Mouse (Mus musculus) T-helper 1 cell (primary cell): ENCODE measurements around the gene Gm10135.
"Not testable (repeated sequence)": the region's sequence is repeated elsewhere in the genome, so short reads cannot be mapped to it uniquely, and the experiment has no call there.

Experiments used
- in situ Hi-C: fragments of 300-600 bp; cut with MboI, MseI; formaldehyde crosslinking; loops from one replicate; pipeline ENCODE4 v1.15.1; 2025; ENCODE audit warnings: high pct_unique_total_duplicates

The Gm10135 gene

GRCm38 (mm10) chr5:72974602-72975001 is at the start of gene Gm10135:
Gene Gm10135, minus strand, starts transcription at chr5:72974702.
- in situ Hi-C loops, result no loop called here

- in situ Hi-C loops, result loop anchor here (5.0 kb wide), 1 partner anchor 452 kb away; no protein-coding TSS in a partner anchor
Measured at GRCm38 (mm10) chr5:73023801-73024200, 49.3 kb upstream of the Gm10135 start.

DNA sequence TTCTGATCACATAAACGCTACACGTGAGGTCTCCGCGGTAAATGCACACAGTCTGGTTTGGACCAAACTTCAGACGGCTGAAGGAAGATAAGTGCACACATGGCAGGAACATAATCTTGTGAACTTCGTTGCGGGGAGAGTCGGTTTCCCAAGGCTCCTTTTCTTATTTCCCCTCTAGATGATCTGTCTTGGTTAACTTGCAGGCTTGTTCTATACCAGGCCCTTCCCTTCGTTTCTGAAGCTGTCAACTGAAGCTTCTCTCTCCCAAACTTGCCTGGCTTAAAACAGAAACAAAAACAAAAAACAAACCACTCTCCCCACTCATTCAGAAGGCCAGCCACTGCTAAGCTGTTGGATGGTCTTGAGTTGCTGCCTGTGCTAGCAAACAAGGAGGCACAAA is 40.2 kb upstream of the Gm10135 start:
- in situ Hi-C loops, result no loop called here

GRCm38 (mm10) chr5:73013611-73014287 is 39.2 kb upstream of the Gm10135 start:
- in situ Hi-C loops, result not testable (repeated sequence)

DNA sequence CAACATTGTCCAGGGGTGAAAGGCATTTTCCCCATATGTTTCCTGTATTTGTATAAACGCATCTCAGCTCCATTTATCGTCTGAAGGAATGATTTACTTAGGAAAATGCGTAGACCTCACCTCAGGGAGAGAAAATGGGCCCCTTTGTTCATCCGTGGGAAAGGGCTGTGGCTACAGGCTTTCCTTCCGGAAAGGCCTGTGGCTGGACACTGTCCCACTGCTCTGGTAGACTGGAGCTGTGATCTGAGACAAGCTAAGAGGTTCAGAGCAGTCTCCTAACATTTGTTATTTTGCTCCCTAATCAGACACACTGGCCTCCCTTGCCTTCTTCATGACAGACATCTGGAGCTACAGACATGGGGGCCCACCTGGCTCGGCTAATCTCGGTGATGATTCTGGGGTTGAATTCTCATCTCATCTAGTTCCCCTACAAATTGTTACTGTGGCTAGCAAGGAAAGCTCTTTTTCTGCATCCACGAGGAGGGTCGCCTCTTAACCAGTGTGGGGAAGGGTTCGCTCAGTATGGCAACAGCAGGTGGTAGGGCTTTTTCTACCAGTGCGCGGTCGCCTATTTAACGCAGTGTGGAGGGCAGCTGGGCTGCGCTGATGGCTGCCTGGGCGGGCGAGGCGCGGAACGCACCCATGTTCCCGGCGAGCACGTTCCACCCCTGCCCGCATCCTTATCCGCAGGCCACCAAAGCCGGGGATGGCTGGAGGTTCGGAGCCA is 38.5 kb upstream of the Gm10135 start:
- in situ Hi-C loops, result not testable (repeated sequence)

- in situ Hi-C loops, result not testable (repeated sequence)
Measured at GRCm38 (mm10) chr5:73011806-73012205, 37.3 kb upstream of the Gm10135 start.

- in situ Hi-C loops, result not testable (repeated sequence)
Measured at GRCm38 (mm10) chr5:73008230-73008629, 33.7 kb upstream of the Gm10135 start.

GRCm38 (mm10) chr5:73007582-73007959 is 33.1 kb upstream of the Gm10135 start:
- in situ Hi-C loops, result no loop called here

DNA sequence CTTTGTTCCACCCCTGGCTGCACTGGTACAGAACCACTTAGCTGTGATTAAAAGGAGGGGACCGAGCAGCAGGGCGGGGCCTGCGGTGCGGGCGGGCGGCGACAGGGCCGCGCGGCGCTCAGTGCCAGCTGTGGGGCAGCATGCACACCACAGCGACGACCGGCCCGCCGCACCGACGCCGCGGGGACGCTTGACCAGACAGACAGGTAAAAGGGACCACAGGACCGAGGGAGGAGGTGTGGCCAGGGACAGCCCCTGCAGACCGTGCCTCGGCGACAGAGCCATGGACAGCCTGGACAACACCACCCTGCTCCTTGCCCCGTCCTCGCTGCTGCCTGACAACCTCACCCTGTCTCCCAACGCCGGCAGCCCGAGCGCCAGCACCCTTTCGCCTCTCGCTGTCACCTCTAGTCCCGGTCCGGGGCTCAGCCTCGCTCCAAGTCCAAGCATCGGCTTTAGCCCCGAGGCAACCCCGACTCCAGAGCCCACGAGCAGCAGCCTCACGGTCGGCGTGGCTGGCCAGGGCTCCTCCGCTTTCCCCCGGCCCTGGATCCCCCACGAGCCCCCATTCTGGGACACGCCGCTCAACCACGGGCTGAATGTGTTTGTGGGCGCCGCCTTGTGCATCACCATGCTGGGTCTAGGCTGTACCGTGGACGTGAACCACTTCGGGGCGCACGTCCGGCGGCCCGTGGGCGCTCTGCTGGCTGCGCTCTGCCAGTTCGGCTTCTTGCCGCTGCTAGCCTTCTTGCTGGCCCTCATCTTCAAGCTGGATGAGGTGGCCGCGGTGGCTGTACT is 32.5 kb upstream of the Gm10135 start, which contains the start of gene Slc10a4:
Gene Slc10a4 (plus strand): TSS at position 100 of the 798 bp plus-strand sequence.
- in situ Hi-C loops, result no loop called here

GRCm38 (mm10) chr5:73004046-73004445 is 29.5 kb upstream of the Gm10135 start:
- in situ Hi-C loops, result loop anchor here (5.0 kb wide), 1 partner anchor 412 kb away; no protein-coding TSS in a partner anchor

- in situ Hi-C loops, result not testable (repeated sequence)
Measured at GRCm38 (mm10) chr5:72998546-72998945, 24.0 kb upstream of the Gm10135 start.

- in situ Hi-C loops, result no loop called here
Measured at GRCm38 (mm10) chr5:72995379-72995778, 20.9 kb upstream of the Gm10135 start.

DNA sequence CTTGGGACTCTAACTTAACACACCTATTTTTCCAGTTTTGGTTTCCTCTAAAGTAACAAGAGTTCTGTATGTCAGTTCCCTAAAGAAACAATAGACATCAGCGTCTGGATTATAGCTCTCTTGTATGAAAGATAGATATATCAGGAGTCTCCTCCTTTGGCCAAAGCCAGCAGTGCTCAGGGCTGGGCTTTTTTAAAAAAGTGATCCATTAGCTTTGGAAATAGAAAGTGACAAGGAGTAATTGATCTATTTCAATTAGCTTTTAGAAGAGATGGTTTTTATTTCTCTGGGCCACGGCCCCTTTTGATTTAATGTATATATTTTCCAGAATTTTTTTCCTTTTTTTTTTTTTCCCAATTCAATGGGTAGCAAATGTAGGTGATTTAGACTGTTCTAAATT is 20.4 kb upstream of the Gm10135 start:
- in situ Hi-C loops, result no loop called here

DNA sequence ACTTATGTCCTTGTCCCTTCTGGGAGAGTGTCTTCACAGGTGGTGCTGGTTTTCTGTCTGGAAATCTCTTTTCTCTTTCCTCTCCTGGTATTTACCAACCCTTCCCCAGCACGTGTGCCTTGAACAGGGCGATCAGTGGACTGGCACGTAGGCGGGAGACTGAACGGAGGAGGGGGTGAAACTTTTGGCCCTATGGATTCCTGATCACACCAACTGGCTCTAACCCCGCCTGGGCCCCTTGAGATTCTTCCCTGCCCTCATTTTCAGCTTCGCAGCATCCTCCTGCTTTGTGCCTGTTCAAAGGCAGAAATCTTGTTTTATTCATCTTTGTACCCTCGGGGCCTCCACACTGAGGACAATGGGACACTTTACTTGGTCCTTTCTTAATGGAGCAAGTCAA is 19.9 kb upstream of the Gm10135 start:
- in situ Hi-C loops, result no loop called here

- in situ Hi-C loops, result no loop called here
Measured at GRCm38 (mm10) chr5:72992474-72992873, 18.0 kb upstream of the Gm10135 start.

DNA sequence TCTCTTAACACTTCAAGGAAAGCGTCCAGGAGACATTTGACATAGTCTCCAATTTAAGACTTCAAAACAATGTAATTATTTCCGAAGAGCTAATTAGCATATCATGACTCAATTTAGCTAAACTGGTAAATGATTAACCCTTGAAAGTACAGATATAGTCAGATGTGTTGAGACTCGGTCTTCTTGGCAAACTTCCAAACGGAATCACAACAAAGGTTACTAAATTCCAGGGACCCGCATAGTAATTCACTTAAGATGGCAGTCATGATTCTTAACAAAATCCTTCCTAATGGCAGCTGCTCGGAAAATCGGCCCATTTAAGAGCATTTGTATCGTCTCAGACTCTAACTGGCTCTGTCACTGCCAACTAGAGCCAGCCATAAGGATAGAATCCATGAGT is 15.3 kb upstream of the Gm10135 start:
- in situ Hi-C loops, result loop anchor here (10.0 kb wide), 1 partner anchor 395 kb away; no protein-coding TSS in a partner anchor

DNA sequence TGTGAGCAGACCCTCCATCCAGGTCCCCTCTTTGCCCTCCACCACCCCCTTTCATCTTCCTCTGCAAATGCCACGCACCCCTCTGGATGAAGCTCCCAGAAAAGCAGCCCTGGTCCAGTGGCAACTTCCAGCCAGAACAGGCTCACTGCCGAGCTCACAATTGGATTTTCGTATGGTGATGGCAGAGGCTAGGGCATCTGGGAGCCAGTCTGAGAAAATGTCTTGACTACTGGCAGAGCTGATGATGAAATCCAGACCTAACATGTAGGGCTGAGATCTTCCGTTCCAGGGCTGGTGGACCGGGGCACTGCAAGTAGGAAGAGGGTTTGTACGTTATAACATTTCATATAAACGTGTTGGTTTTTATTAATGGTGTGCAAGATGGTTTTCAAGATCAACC is 13.3 kb upstream of the Gm10135 start:
- in situ Hi-C loops, result loop anchor here (10.0 kb wide), 1 partner anchor 397 kb away; no protein-coding TSS in a partner anchor

DNA sequence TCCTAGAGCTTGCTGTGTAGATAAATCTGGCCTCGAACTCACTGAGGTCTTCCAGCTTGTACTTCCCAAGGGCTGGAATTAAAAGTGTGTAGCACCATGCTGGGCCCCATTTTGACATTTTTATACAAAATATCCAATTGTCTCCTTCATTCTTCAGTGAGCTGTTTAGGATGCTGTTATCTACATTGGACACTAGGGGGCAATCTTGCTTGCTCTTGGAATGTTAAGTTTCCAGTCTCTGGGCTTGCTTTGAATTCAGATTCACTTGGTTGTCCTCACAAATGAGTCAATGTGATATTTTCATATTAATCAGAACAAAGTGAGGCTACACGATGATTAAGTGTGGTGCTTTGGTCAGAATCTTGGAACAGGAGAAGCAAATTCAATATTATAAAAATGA is 9.6 kb upstream of the Gm10135 start:
- in situ Hi-C loops, result loop anchor here (10.0 kb wide), 1 partner anchor 401 kb away; no protein-coding TSS in a partner anchor

GRCm38 (mm10) chr5:72976539-72976938 is 2.0 kb upstream of the Gm10135 start:
- in situ Hi-C loops, result no loop called here

GRCm38 (mm10) chr5:72975996-72976395 is 1.5 kb upstream of the Gm10135 start:
- in situ Hi-C loops, result no loop called here

GRCm38 (mm10) chr5:72972934-72973333 is 1.6 kb downstream of the Gm10135 start:
- in situ Hi-C loops, result no loop called here

DNA sequence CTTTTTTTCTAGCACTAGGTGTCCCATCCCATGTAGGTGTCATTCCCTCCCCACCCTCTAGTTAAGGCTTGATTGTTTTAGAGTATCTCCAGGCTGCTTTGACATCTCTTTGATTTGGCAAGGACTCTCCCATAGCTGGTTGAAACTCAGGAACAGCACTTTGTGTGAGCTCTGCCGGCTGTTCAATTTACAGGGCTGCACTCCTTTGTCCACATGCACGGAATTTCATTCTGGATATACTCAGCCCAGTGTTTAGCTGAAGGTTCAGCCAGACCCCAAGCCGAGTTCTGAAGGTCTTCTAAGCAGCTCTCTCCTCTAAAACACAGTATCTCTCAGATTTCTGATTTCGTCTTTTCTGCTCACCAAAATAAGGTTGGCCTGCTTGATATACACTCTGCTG is 2.1 kb downstream of the Gm10135 start:
- in situ Hi-C loops, result no loop called here
